Mouse (Mus musculus): ENCODE measurements around the gene Itprip.

- TF ChIP-seq CTCF (IDR thresholded peaks at IDR 0.05; ENCODE audit: low read depth) (peak; percentile 37), EP300 (IDR thresholded peaks at IDR 0.05; ENCODE audit: low read depth) (no peak)
These were observed 18.6 kb upstream of the Itprip start, which contains the start of gene Cfap58 for GRCm38 (mm10) chr19:47937443-47938406.
